Mouse (Mus musculus): ENCODE measurements at regions not wholly inside any gene's neighbourhood (a gene's known extent, or its start where the extent isn't known, plus 50 kb on each side); places are given as distances from the start of the nearest gene placed in this dataset.

- DNase-seq (ENCODE audit: low spot score) = no peak
Observed at GRCm38 (mm10) chr15:62161061-62161460, 1238.2 kb upstream of the A1bg start.

DNA sequence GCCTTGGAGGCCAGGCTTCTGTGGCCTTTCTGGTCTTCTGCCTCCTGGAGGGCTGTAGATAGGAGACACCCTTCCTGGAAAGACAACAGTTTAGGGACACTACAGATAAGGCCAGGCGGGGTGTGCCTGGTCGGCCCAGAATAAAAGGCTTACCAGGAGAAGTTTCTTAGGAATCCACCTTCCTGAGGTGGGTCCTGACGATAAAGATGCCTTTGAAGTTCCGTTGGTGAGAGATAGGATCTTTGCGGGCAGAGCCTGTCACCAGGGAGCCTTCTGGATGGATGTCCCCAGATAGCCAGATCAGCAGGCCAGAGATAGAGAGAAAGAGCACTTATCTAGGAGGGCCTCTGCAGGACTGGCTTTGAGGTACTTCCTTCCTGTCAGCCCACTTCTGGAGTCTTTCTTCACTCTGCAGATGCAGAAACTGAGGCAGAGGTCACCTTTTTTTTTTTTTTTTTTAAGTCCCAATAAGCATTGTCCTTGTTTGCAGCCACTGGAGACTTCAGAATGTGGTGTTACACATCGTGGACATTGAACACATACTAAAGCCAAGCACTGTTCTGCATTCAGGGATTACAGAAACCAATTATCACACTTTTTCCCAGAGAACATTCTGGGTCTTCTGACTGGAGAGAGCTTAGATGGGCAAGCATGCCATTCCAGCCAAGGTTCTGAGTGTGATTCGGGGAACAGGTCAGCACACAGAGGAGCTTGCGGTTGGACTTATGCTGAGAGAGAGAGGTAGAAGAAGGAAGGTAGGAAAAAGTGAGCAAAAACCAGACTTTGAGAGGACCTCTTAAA, 1236.3 kb upstream of the A1bg start:
- DNase-seq (ENCODE audit: low spot score) = no peak

DNA sequence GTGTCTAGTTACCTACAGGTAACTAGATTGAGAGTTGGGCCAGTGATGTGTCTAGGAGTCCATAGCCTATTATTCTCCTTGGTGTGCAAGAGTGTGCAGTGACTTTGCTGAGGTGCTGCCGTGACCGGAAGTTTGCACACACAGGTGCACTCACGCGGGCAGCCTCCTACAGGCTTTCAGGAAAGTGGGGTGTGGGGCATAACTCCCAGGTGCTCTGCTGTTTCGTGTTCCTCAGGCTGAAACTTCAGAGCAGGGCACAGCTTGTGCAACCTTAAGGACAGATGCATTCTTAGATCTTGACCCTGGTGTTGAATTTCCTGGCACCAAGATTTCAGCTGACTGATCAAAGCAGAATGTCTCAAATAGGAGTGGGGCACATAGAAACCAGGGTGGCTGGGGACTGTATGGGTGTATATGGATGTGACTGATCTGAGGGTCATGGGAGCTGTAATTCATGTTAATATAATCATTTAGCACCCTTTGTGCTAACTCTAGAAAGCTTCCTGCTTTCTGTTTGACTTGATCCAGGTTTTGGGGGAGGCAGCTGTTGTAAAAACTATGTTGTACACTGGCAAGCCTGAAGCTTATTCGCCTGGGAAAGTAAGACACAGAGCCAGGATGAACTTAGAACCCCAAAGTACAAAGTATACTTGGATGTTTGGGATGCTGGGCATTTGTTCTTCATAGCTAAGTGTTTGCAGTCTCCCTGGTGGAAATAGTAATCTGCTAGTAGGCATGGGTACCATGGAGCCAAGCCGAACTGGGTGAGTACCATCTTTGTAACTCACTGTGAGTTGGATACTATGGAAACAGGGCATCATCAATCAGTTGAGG, 1234.6 kb upstream of the A1bg start:
- DNase-seq (ENCODE audit: low spot score) = no peak

GRCm38 (mm10) chr15:62153222-62153621, 1230.4 kb upstream of the A1bg start:
- DNase-seq (ENCODE audit: low spot score) = no peak

DNA sequence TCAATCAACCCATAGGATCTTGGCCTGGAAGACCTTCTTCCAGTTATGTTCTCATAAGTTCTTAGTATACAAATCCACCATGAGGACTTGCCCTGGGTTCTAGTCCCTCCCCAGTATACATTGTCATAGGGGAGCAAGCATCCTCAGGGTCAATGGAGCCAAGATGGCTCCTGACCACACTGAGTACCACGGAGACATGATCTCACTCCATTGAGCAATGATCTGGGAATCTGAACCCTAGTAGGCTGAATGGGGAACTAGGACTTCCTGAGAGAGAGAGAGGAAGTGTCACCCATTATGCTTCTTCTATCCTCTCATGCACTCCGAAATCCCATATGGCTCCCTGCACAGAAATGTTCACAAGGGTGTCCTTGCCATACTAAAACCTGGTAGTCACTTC, 1229.3 kb upstream of the A1bg start:
- DNase-seq (ENCODE audit: low spot score) = no peak

- DNase-seq (ENCODE audit: low spot score) = no peak
Observed at GRCm38 (mm10) chr15:62151690-62152089, 1228.9 kb upstream of the A1bg start.

GRCm38 (mm10) chr15:62150296-62150695, 1227.5 kb upstream of the A1bg start:
- DNase-seq (ENCODE audit: low spot score) = no peak

DNA sequence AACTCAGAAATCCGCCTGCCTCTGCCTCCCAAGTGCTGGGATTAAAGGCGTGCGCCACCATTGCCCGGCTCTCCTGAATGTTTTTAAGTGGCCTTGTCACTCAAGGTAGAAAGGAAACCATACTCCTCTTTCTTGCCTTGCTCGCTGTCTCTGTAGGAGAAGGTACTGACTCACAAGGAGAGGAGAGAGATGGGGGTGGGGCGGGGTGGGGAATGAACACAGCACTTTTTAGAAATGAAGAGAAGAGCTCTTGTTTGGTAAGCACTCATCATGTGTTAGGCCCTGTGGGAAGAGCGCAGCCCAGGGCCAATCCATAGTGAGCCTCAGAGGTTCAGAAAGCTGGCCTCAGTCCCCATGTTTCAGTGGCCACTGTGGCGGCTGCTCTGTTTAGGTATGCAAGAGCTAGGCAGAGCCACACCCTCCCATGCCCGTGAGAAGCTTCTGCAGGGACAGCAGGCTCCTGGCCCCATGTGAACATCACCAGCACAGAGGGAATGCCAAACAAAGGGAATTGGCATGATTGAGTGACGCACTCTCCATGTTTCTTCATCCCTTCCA, 1225.9 kb upstream of the A1bg start:
- no peak for DNase-seq (ENCODE audit: low spot score)

DNA sequence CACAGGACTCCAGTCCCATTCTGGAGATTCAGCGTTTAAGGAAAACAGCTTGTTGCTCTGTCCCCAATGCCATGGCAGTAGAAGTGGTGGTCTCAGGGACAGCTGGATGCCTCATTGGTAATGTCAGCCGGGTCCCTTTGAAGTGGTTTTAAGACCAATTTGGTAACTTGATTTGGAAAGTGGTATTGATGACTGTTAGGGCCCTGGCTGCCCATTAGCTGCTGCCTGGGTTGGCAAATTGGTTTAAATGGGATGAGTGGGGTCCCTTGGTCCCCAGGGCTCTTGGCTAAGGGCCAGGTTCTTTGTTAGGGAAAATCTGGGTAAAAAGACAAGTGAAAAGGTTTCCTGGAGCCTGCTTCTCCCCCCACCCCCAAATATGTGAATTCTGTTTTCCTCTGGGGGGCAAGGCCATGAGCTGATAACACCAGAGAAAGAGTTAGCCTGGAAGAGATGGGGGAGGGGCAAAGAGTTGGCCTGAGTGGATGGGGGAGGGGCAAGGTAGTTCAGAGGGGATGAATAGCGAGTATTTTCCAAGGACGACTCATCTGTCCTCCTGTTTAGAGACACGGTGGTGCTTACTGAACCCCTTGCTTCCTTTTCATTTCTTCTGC, 1224.6 kb upstream of the A1bg start:
- DNase-seq (ENCODE audit: low spot score) = no peak

- no peak for DNase-seq (ENCODE audit: low spot score)
Observed at GRCm38 (mm10) chr15:62145643-62146285, 1223.0 kb upstream of the A1bg start.

DNA sequence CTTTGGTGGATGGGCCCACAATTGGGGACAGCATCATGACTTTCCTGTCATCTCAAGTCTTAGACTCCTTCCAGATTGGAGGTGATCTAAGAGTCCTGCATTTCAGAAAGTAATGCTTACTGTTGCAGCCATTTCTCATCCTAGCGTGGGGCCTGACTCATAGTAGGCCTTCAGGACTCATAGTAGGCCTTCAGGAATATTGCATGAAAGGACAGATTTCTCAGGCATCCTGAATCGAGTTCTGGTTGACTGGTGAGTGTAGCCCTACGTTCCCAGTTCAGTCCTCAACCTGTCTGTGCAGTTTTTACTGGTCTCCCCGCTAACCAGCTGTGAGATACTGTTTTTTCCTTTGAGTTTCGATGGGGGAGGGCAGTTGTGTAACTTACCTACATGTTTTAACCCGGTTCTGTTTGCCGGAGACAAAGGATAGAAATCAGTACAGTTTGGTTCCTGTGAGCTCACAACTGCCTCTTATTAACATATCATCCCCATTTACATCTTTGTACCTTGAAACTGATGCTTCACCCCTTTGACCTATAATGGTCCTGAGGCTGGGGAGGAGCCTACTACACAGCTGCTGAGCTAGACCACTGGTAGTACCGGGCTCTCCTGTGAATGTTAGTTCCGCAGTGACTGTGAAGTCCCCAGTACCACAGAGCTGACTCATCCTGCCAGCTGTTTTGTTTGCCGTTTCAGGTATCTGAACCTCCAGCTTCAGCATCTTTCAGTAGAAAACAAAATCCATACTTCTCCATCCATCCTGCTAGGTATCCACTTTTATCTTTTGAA, 1222.2 kb upstream of the A1bg start:
- DNase-seq (ENCODE audit: low spot score) = no peak

GRCm38 (mm10) chr15:62139859-62140258, 1217.0 kb upstream of the A1bg start:
- DNase-seq (ENCODE audit: low spot score) = no peak

GRCm38 (mm10) chr15:62139192-62139591, 1216.4 kb upstream of the A1bg start:
- no peak for DNase-seq (ENCODE audit: low spot score)

- DNase-seq (ENCODE audit: low spot score) = no peak
Observed at GRCm38 (mm10) chr15:62138701-62139100, 1215.9 kb upstream of the A1bg start.

- no peak for DNase-seq (ENCODE audit: low spot score)
Observed at GRCm38 (mm10) chr15:62136932-62137594, 1214.3 kb upstream of the A1bg start.

GRCm38 (mm10) chr15:62134835-62135234, 1212.0 kb upstream of the A1bg start:
- no peak for DNase-seq (ENCODE audit: low spot score)

DNA sequence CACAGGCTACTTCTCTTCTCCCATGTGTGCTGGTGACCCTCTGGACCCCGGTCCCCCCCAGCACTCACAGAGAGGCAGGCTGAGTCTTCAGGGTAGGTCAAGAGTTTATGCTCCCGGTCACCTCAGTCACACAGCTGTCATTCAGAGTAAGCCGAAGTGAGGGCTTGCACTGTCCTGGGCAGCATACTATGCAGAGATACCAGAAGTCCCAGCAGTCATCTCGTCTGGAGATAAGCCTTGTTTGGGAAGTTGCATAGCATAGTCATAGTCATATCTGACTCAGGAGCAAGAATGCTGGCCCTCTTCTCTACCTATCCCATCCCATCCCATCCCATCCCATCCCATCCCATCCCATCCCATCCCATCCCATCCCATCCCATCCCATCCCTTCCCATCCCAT, 1211.5 kb upstream of the A1bg start:
- no peak for DNase-seq (ENCODE audit: low spot score)

DNA sequence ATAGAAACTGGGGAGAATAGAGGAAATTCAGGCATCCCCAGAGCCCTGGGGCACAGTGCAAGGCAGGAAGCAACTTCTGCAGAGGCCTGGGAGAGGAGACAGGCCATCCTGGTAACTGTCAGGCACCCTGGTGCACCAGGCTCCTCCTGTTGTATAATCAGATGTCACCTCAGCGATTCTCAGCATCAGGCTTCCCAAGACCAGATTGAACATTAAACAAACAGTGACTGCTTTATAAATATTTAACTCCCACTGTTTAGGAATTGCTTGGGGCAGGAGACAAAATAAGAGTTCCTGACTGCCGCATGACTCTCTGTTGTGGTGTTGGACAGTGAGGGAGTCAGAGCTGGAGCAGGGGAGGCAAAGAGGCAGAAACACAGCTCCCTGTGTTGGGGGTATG, 1210.1 kb upstream of the A1bg start:
- no peak for DNase-seq (ENCODE audit: low spot score)

DNA sequence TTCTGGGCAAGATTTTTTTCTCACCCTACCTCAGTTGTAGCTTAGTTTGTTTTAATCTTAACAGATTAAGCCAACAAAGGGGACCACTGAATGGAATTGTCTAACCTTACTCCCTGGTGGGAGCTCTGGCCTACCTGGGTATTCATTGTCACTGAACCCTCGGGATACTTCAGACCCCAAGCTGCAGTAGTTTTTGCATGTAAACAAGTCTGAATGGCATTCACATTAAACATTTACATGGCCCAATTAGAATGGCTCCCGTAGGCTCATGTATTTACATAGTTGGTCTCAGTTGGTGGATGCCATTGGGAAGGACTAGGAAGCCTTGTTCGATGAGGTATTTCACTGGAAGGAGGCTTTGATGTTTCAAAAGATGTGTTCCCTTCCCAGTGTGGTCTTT, 1208.9 kb upstream of the A1bg start:
- no peak for DNase-seq (ENCODE audit: low spot score)

- no peak for DNase-seq (ENCODE audit: low spot score)
Observed at GRCm38 (mm10) chr15:62130530-62130929, 1207.7 kb upstream of the A1bg start.

Data from ovary, postnatal 14 days (tissue).